ENCODE assay signal across 10 mouse cellular contexts in the genomic region with DNA sequence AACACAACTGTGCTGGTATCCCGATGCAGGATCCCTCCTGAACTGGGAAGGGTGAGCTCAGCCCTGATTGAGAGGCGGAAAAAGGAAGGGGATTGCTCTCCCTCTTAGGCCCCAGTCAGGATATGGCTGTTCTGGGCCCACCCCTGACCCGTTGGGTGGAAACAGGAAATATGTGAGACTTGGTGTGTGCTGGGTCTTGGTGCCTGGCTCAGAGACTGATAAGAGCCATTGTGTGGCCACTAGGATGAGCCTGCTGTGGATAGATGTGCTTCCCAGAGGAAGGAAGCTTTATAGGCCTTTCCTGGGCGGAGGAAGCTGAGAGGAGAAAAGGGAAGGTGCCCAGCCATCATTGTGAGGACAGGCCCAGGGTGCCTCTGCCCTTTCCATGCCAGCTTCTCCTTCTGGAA. TPM values are rescaled to one million over a fixed set of nuclear protein-coding genes. Genes with fewer than 3 reads are reported as not detected.
A peak's percentile ranks its signal among the peaks of the same experiment; 100 is the strongest.
DNase-seq lines count a peak whose midpoint lies in the region; ATAC-seq and TF ChIP-seq lines count a peak whose summit lies in the region.
"Had no signal": no experiment of that assay in that cellular context is flagged by ENCODE, and none has a peak within 500 bp of the region (broad histone marks: within the 10 kb centered on the region; RNA-seq: fewer than 3 reads in every experiment).

No protein-coding gene starts in this region.

- no peak for ATAC-seq in megakaryocyte progenitor cell, adult 5-6 weeks (replicated peaks; ENCODE audit: poor library complexity)
- ATAC-seq: activated CD4-positive, CD25-positive, alpha-beta regulatory T cell, adult 4 months; forebrain, embryonic 14.5 days had no signal

- WGBS in kidney, adult 2 months, result 61% methylated on average over 4 of the region's 4 CpGs
- 47% methylated on average over 4 of the region's 4 CpGs for WGBS in lung, adult 2 months

- intact Hi-C loops in gastrocnemius, postnatal 14 days (cut with DNase I; ENCODE audit: low total_unique reads), result no loop called here

- no peak for TF ChIP-seq CTCF in kidney, adult 2 months (conservative IDR thresholded peaks at IDR 0.05; ENCODE audit: insufficient read depth, insufficient read length, low read depth, low read length)
- no peak for TF ChIP-seq CTCF in lung, adult 2 months (IDR thresholded peaks at IDR 0.05; ENCODE audit: insufficient read depth, low read length)

- peaks cover 18% of the 10 kb centered on the region for H3K4me1 ChIP-seq in kidney, adult 2 months (ENCODE audit: control insufficient read depth, insufficient read depth, low read length)
- peaks cover 33% of the 10 kb centered on the region for H3K4me1 ChIP-seq in lung, adult 2 months (ENCODE audit: control insufficient read depth, insufficient read depth, low read length)

- H3K4me3 ChIP-seq in kidney, adult 2 months (ENCODE audit: insufficient read depth, low read depth, low read length), result no peak overlapping the region
- no peak overlapping the region for H3K4me3 ChIP-seq in lung, adult 2 months (replicated peaks; ENCODE audit: extremely low read depth, low read depth, low read length)

- H3K27ac ChIP-seq in kidney, adult 2 months (ENCODE audit: insufficient read depth, low read depth, low read length), result peak overlapping the region; percentile 78

- no peaks in the 10 kb centered on the region for H3K36me3 ChIP-seq in kidney, adult 2 months (ENCODE audit: control insufficient read depth, insufficient read depth, low read length)

- no peak for TF ChIP-seq POLR2A in kidney, adult 2 months (IDR thresholded peaks at IDR 0.05; ENCODE audit: low read depth, low read length)
- peak; percentile 60; the same call in 1 of the 2 replicates for TF ChIP-seq POLR2A in lung, adult 2 months (IDR thresholded peaks at IDR 0.05; ENCODE audit: borderline replicate concordance, extremely low read depth, low read depth, low read length)

- H3K27me3 ChIP-seq in kidney, adult 2 months (replicated peaks; ENCODE audit: control insufficient read depth, insufficient read depth, low read length), result no peaks in the 10 kb centered on the region

- peak; percentile 64 for DNase-seq in adrenal gland, adult 2 months
- DNase-seq in adrenal gland, postnatal 25 days, result no peak
- peak; percentile 99 for DNase-seq in heart, adult 11 months
- peak; percentile 85 for DNase-seq in kidney, adult 2 months
- DNase-seq in lung, adult 2 months, result peak; percentile 45
- no peak for DNase-seq in ovary, postnatal 36 days (ENCODE audit: low spot score)
- no peak for DNase-seq in gastrocnemius, postnatal 14 days

RNA-seq across cellular contexts. Expression of gene Myo1c, which starts 1.1 kb away (rescaled TPM):
- 100 to 1,000 TPM; 136 to 174 TPM for total RNA-seq in adrenal gland, adult 2 months (2021)
- polyA plus RNA-seq in adrenal gland, adult 2 months (2012; rRNA removed), result 74.7 and 101 TPM in 2 replicates
- total RNA-seq in adrenal gland, postnatal 25 days (2021), result 157 and 166 TPM in 2 replicates
- polyA plus RNA-seq in kidney, adult 2 months (2012; rRNA removed), result 88.9 and 99.7 TPM in 2 replicates
- polyA plus RNA-seq in lung, adult 2 months (2012; rRNA removed), result 216 and 256 TPM in 2 replicates
- total RNA-seq in gastrocnemius, postnatal 14 days (2021), result 10 to 100 TPM; 50.5 to 51.8 TPM
- total RNA-seq in megakaryocyte progenitor cell, adult 5-6 weeks (2015), result 11.4 and 12.2 TPM in 2 replicates
- 9.0 and 15.4 TPM in 2 replicates for total RNA-seq in megakaryocyte progenitor cell, adult 5-6 weeks (2017)

RNA-seq across cellular contexts. Expression of gene Inpp5k, which starts 18.4 kb away (rescaled TPM):
- total RNA-seq in adrenal gland, adult 2 months (2021), result 10 to 100 TPM; 32.9 to 42.3 TPM
- polyA plus RNA-seq in adrenal gland, adult 2 months (2012; rRNA removed), result 38.0 and 50.0 TPM in 2 replicates
- 40.6 and 61.6 TPM in 2 replicates for total RNA-seq in adrenal gland, postnatal 25 days (2021)
- polyA plus RNA-seq in kidney, adult 2 months (2012; rRNA removed), result 69.1 and 71.5 TPM in 2 replicates
- 96.6 and 130 TPM in 2 replicates for polyA plus RNA-seq in lung, adult 2 months (2012; rRNA removed)
- 10 to 100 TPM; 17.0 to 23.0 TPM for total RNA-seq in gastrocnemius, postnatal 14 days (2021)
- total RNA-seq in megakaryocyte progenitor cell, adult 5-6 weeks (2015), result 38.1 and 43.0 TPM in 2 replicates
- total RNA-seq in megakaryocyte progenitor cell, adult 5-6 weeks (2017), result 21.9 and 23.7 TPM in 2 replicates

RNA-seq across cellular contexts. Expression of gene Crk, which starts 29.9 kb away (rescaled TPM):
- 100 to 1,000 TPM; 105 to 110 TPM for total RNA-seq in adrenal gland, adult 2 months (2021)
- 201 and 233 TPM in 2 replicates for polyA plus RNA-seq in adrenal gland, adult 2 months (2012; rRNA removed)
- 112 and 117 TPM in 2 replicates for total RNA-seq in adrenal gland, postnatal 25 days (2021)
- 48.4 and 62.4 TPM in 2 replicates for polyA plus RNA-seq in kidney, adult 2 months (2012; rRNA removed)
- polyA plus RNA-seq in lung, adult 2 months (2012; rRNA removed), result 49.5 and 140 TPM in 2 replicates
- total RNA-seq in gastrocnemius, postnatal 14 days (2021), result 10 to 100 TPM; 44.6 to 45.4 TPM
- 32.0 and 32.6 TPM in 2 replicates for total RNA-seq in megakaryocyte progenitor cell, adult 5-6 weeks (2015)
- 28.4 and 40.0 TPM in 2 replicates for total RNA-seq in megakaryocyte progenitor cell, adult 5-6 weeks (2017)

Comparison
In these comparisons a context has a peak if more than half of its experiments do, and no peak if none do; other contexts are left out.
1. DNase-seq: peak in adrenal gland, adult 2 months (single experiment), heart, adult 11 months (single experiment), kidney, adult 2 months (single experiment) and lung, adult 2 months (single experiment); none in adrenal gland, postnatal 25 days (single experiment), ovary, postnatal 36 days (single experiment) and gastrocnemius, postnatal 14 days (single experiment).